Mouse (Mus musculus): Measurements from ENCODE around the gene Nhlrc2.

Gene Nhlrc2

DNA sequence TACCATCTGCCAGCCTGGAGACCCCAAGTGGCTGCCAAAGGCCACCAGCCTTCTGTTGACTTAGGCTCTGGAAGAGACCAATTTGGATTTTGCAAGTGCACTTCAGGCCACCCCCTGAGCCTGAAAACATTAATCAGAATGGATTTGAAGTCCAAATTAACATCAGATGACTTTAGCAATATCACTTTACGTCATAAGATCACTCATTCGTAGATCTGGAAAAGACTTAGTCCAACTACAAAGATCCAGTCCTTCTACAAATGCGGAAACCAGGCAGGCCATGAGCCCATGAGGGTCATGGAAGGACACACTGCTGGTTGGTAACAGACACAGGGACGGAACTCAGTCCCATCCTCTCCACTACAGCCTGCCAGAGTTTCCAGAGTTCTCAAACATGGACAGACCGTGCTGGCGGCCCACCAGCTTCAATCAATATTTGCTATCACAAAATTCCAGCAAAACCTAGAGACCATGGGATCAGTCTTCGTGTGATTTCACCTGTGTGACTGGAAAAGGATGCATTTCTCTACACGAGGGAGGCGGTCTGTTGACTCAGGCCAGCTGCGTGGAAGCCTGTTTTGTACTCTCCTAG is 79.9 kb downstream of the Nhlrc2 start:
- DNase-seq (ENCODE audit: low spot score): no peak

DNA sequence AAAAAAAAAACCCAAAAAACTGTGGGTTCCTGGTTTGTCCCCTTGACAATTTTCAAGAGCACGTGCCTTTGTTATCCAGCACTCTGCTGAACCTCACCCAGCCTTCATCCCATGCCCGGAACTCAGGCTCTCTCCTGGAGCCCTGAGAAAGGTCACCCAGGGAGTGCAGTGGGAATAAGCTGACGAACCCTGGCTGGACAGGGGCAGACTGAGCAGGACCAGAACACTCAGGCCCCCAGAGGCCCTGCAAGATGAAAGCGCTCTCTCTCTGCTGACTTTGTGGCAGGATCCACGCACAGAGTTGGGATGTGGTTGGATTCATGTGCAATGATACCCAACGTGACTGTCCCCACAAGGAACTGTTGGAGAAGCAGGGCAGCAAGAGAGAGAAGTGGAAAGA is 81.6 kb downstream of the Nhlrc2 start:
- DNase-seq (ENCODE audit: low spot score): no peak

DNA sequence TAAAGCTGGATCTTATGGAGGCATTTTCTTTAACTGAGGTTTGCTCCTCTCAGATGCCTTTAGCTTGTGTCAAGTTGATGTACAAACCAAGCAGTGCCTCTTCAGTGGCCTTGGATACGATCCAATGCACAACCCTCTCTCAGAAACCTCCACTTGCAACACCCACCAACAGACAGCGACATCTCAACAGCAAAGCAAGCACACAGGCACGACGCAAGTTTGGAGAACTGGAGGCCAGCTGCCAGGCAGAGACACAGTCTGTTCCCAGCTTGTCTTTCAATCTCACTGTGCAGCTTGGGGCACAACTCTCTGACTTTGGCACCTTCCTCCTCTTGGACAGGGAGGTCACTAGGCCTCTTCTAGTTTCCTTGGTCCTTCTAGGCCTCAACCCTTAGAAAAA is 83.0 kb downstream of the Nhlrc2 start:
- DNase-seq (ENCODE audit: low spot score): no peak

DNA sequence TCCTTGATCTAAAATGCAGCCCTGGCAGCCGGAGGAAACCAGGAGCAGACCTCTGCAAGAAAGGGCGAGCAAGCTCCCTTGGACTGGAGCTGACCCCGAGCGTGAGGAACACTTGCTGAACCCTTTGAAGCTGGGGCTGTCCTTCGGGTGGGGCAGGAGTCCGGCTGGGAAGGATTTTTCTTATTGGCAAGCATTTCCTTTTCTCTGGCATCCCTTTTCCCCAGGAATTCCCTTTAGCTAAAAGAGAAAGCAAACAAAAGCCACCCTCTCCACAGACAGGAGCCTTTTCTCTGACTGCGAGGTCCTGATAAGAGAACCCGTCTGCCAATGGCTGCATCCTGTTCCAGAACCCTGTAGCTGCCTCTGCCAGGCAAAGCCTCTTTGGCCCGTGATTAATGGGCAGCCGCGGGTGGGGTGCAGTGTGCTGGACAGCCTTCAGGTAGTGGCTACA is 83.4 kb downstream of the Nhlrc2 start:
- no peak for DNase-seq (ENCODE audit: low spot score)

DNA sequence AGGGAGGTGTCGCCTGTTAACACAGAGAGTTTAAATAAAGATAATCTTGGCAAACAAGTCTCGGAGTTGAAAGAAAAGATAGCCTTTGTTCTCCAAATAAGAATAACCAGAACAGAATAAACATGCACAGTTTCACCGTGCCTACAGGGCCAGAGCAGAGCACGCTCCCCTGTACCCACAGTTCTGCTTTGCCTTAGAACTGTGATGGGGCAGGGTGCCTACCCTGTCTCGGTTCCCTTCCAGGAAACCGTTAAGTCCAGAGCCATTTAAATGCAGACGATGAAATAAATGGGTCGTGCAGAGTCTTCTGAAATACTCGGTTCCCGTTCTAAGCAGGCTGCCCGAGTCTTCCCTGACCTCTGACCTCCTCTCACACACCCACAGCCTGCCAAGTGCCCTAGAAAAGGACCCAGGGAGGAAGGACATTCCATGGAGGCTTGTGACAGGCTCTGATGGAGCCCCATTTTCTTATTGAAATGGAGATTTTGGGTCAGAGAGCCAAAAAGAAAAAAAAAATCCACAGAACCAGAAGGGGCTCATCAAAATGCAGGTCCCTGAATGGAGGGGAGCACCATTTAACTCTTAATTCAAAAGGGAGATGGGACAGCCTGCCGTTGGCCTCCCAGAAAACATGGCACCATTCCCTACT is 89.1 kb downstream of the Nhlrc2 start:
- no peak for DNase-seq (ENCODE audit: low spot score)

DNA sequence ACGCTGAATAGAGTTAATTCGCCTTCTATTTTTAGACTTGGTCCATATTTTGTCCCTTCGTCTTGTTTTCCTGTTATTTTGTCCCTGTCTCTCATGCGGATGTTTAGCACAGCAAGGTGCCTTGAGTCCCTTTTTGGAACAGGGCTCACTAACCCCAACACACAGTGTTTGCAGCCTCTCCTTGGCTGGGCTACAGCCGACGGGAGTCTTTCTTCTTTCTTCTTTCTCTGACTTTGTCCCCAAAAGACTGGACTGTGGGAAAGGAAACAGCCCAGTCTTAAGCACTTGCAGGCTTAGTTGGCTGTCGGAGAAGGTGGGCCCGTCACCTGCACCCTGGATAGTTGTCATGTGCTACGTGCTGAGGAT is 89.6 kb downstream of the Nhlrc2 start:
- DNase-seq (ENCODE audit: low spot score): no peak

DNA sequence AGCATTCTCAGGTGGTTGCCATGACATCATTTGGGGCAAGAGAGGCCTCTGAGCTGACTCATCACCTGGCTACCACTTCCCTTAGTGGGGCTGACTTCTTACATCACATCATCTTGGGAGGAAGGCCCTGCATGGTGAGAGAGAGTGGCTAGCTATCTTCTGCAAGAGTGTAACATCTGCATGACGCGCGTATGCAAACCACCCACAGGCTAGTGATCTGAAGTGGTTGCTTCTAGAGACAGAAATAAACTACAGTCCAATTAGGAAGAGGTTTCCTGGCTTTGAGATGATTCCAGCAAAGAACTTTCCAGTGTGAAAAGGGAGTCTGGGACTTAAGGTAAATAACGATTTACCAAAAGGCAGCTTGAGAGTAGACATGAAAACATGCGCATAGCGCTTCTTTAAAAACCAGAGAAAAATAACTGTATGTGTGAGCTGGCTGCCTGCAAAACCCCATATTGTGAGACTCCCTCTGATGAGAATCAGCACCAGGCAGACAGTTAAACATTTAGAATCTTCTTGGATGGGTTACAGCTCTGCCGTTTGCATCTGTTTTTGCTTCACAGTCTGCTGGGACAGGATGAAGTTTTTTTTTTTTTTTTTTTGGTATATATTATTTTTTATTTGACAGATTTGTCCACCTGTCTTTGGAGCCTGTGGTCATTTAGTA is 99.5 kb downstream of the Nhlrc2 start:
- peak; percentile 45 for DNase-seq (ENCODE audit: low spot score)

DNA sequence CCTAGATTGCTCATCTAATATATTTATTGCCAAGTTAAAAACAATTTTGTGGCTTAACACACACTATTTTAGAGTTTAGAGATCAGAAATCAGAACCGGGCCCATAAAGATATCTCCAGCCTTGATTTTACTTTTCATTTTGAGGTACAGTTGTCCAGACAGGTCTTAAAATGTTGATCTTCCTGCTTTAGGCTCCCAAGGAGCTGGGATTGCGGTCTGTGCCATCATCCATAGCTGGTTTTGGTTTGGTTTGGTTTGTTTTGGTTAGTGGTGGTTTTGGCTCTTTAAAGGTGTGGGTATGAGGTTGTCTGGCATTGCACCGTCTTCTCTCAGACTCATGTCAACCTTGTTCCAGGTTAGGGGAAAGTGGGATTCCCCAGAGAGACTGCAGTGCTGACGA is 103.2 kb downstream of the Nhlrc2 start:
- DNase-seq (ENCODE audit: low spot score): no peak

- DNase-seq (ENCODE audit: low spot score): no peak
These were observed 104.2 kb downstream of the Nhlrc2 start for GRCm38 (mm10) chr19:56652034-56652962.

Measured in left cerebral cortex, adult 11 months (tissue).